Mouse (Mus musculus): ENCODE measurements around the gene Foxn3. TPM values are rescaled to one million over a fixed set of nuclear protein-coding genes. Genes with fewer than 3 reads are reported as not detected.

Gene Foxn3
- polyA plus RNA-seq, 1 experiment from 2014 or later, result 66.4 TPM

- H3K27ac ChIP-seq (ENCODE audit: low read length), result no peak overlapping the region
- no peaks in the 10 kb centered on the region for H3K27me3 ChIP-seq (ENCODE audit: control insufficient read depth, insufficient read depth, low read depth, low read length)
- no peaks in the 10 kb centered on the region for H3K36me3 ChIP-seq (ENCODE audit: control insufficient read depth, insufficient read depth, low read length)
- no peak overlapping the region for H3K9ac ChIP-seq (ENCODE audit: low read depth, low read length)
- 78% methylated on average over 3 of the region's 3 CpGs for WGBS
- H3K4me3 ChIP-seq (ENCODE audit: low read depth, low read length), result no peak overlapping the region
- no peak overlapping the region for H3K4me2 ChIP-seq (ENCODE audit: low read length)
- no peaks in the 10 kb centered on the region for H3K9me3 ChIP-seq (replicated peaks; ENCODE audit: control insufficient read depth, low read length, poor library complexity, severe bottlenecking)
- ATAC-seq, result no peak
- H3K4me1 ChIP-seq (ENCODE audit: control insufficient read depth, insufficient read depth, low read length), result no peaks in the 10 kb centered on the region
These were observed 123.4 kb downstream of the Foxn3 start for GRCm38 (mm10) chr12:99440022-99440421.

DNA sequence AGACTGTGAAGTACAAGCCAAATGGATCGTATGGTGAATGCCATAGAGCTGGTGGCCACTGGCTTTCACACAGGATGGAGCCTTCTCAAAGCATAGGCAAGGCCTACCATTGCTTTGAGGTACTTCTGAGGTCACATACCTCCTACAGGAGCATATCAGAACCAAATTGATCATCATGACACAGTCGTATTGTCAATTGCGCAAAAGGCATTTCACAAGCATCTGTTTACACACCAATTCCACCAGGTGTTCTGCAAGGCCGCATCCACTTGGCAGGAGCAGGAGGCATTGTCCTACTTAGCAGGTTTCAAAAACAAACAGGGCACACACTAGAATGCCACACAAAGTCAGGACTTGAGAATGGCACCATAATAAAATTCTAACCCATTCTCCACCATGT is 128.2 kb downstream of the Foxn3 start:
- Histone ChIP-seq H3K4me1 (ENCODE audit: control insufficient read depth, insufficient read depth, low read length) (no peaks in the 10 kb centered on the region), H3K27me3 (ENCODE audit: control insufficient read depth, insufficient read depth, low read depth, low read length) (no peaks in the 10 kb centered on the region), H3K27ac (ENCODE audit: low read length) (no peak overlapping the region), H3K4me3 (ENCODE audit: low read depth, low read length) (no peak overlapping the region), H3K9me3 (replicated peaks; ENCODE audit: control insufficient read depth, low read length, poor library complexity, severe bottlenecking) (no peaks in the 10 kb centered on the region), H3K4me2 (ENCODE audit: low read length) (no peak overlapping the region), H3K9ac (ENCODE audit: low read depth, low read length) (no peak overlapping the region), H3K36me3 (ENCODE audit: control insufficient read depth, insufficient read depth, low read length) (no peaks in the 10 kb centered on the region)
- no peak for ATAC-seq
- WGBS, result 98% methylated on average over 4 of the region's 4 CpGs

DNA sequence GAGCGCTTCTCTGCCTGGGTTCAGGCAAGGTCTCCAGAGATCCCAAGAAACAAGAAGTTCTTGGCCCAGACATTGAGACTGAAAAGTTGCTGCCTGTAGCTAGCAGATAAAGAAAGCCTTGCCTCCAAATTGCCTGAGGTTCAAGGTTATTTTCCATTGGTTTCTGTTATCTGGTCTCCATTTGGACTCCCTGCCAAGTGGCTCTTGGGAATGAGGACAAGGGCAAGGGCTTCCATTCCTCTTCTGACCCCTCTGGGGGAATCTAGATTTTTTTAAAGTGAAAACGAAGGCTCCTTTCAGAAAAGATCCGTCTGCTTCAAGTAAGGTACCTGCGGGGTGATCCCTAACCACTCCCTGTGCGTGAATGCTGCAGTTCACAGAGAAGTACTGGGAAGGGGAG is 130.0 kb downstream of the Foxn3 start:
- Histone ChIP-seq H3K9ac (ENCODE audit: low read depth, low read length) (no peak overlapping the region), H3K4me2 (ENCODE audit: low read length) (no peak overlapping the region), H3K27me3 (ENCODE audit: control insufficient read depth, insufficient read depth, low read depth, low read length) (no peaks in the 10 kb centered on the region), H3K27ac (ENCODE audit: low read length) (no peak overlapping the region), H3K4me3 (ENCODE audit: low read depth, low read length) (no peak overlapping the region), H3K4me1 (ENCODE audit: control insufficient read depth, insufficient read depth, low read length) (no peaks in the 10 kb centered on the region), H3K9me3 (replicated peaks; ENCODE audit: control insufficient read depth, low read length, poor library complexity, severe bottlenecking) (no peaks in the 10 kb centered on the region), H3K36me3 (ENCODE audit: control insufficient read depth, insufficient read depth, low read length) (no peaks in the 10 kb centered on the region)
- no peak for ATAC-seq
- WGBS, result 87% methylated on average over 5 of the region's 5 CpGs

GRCm38 (mm10) chr12:99431541-99431940 is 131.8 kb downstream of the Foxn3 start:
- 84% methylated on average over 6 of the region's 6 CpGs for WGBS

DNA sequence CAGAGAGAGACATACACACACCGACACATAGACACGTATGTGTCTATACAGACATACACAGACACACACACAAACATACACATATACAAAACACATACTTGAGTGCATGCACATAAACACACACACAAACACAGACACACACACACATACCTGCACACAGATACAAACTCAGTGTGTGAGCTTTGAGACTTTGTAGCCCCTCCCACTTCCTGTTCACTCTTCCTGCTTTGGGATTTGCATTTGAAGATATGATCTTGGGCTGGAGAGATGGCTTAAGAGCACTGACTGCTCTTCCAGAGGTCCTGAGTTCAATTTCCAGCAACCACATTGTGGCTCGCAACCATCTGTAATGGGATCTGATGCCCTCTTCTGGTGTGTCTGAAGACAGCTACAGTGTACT is 132.4 kb downstream of the Foxn3 start:
- Histone ChIP-seq H3K9me3 (replicated peaks; ENCODE audit: control insufficient read depth, low read length, poor library complexity, severe bottlenecking) (no peaks in the 10 kb centered on the region), H3K4me1 (ENCODE audit: control insufficient read depth, insufficient read depth, low read length) (no peaks in the 10 kb centered on the region), H3K4me2 (ENCODE audit: low read length) (no peak overlapping the region), H3K36me3 (ENCODE audit: control insufficient read depth, insufficient read depth, low read length) (no peaks in the 10 kb centered on the region), H3K9ac (ENCODE audit: low read depth, low read length) (no peak overlapping the region), H3K27ac (ENCODE audit: low read length) (no peak overlapping the region), H3K27me3 (ENCODE audit: control insufficient read depth, insufficient read depth, low read depth, low read length) (no peaks in the 10 kb centered on the region), H3K4me3 (ENCODE audit: low read depth, low read length) (no peak overlapping the region)
- 98% methylated on average over 3 of the region's 3 CpGs for WGBS
- ATAC-seq, result no peak

More at GRCm38 (mm10) chr12:99431541-99431940, 131.8 kb downstream of the Foxn3 start:
- Histone ChIP-seq H3K27ac (ENCODE audit: low read length) (no peak overlapping the region), H3K4me2 (ENCODE audit: low read length) (no peak overlapping the region), H3K4me1 (ENCODE audit: control insufficient read depth, insufficient read depth, low read length) (no peaks in the 10 kb centered on the region), H3K4me3 (ENCODE audit: low read depth, low read length) (no peak overlapping the region), H3K9ac (ENCODE audit: low read depth, low read length) (no peak overlapping the region), H3K36me3 (ENCODE audit: control insufficient read depth, insufficient read depth, low read length) (no peaks in the 10 kb centered on the region), H3K9me3 (replicated peaks; ENCODE audit: control insufficient read depth, low read length, poor library complexity, severe bottlenecking) (no peaks in the 10 kb centered on the region), H3K27me3 (ENCODE audit: control insufficient read depth, insufficient read depth, low read depth, low read length) (no peaks in the 10 kb centered on the region)
- ATAC-seq, result no peak

DNA sequence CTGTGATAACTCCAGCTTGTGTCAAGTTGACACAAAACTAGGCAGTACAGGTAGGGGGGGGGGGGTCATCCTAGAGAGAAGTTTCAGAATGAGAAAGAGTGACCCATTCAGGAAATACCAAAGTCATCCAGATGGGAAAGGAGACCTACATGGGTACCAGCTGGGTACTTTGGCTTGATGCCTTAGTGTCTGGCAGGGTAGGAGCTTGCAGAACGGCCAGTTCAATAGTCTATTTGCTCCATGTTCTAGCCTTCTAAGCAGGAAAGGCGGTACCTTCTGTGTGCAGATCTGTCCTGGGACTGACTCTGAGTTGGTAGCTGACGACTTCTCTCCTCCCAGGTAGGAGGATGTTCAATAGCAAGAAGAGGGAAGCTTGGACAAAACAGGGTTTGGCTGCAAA is 134.3 kb downstream of the Foxn3 start:
- H3K27ac ChIP-seq (ENCODE audit: low read length), result no peak overlapping the region
- H3K9ac ChIP-seq (ENCODE audit: low read depth, low read length), result no peak overlapping the region
- H3K36me3 ChIP-seq (ENCODE audit: control insufficient read depth, insufficient read depth, low read length), result no peaks in the 10 kb centered on the region
- no peak overlapping the region for H3K4me3 ChIP-seq (ENCODE audit: low read depth, low read length)
- H3K27me3 ChIP-seq (ENCODE audit: control insufficient read depth, insufficient read depth, low read depth, low read length), result no peaks in the 10 kb centered on the region
- no peaks in the 10 kb centered on the region for H3K4me1 ChIP-seq (ENCODE audit: control insufficient read depth, insufficient read depth, low read length)
- ATAC-seq, result no peak
- H3K9me3 ChIP-seq (replicated peaks; ENCODE audit: control insufficient read depth, low read length, poor library complexity, severe bottlenecking), result no peaks in the 10 kb centered on the region
- H3K4me2 ChIP-seq (ENCODE audit: low read length), result no peak overlapping the region
- 87% methylated on average over 3 of the region's 3 CpGs for WGBS

DNA sequence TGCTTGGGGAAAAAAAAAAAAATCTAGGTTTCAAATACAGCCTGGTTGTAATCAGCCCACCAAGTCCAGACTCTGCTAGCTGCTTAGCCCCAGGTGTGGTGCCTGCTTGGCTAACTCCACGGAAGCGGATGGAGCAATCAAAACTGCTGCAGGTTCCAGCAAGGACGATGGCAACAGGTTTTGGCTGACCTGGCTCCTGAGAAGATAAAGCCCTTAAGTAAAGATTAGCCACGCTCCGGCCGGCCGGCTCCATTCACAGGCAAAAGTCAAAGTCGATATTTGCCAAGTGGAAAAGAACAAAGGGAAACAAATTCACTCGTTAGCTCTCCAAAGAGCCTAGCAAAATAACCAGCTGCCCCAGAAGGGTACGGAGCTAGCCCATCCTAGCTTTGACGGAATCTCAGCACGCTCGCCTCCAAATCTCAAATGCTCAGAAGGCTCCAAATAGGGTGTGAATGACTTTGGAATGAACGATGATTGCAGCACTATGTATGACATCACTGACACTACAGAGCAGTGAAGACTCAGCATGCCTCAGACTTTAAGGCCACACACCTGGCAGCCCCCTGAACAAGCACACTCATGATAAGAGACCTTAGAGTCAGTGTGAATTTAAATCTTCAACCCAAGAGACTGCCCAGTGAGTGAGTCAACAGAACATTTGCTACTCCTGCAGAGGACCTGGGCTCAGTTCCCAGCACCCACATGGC is 137.0 kb downstream of the Foxn3 start:
- Histone ChIP-seq H3K27ac (ENCODE audit: low read length) (no peak overlapping the region), H3K4me1 (ENCODE audit: control insufficient read depth, insufficient read depth, low read length) (no peaks in the 10 kb centered on the region), H3K9me3 (replicated peaks; ENCODE audit: control insufficient read depth, low read length, poor library complexity, severe bottlenecking) (no peaks in the 10 kb centered on the region), H3K4me2 (ENCODE audit: low read length) (no peak overlapping the region), H3K36me3 (ENCODE audit: control insufficient read depth, insufficient read depth, low read length) (no peaks in the 10 kb centered on the region), H3K9ac (ENCODE audit: low read depth, low read length) (no peak overlapping the region), H3K27me3 (ENCODE audit: control insufficient read depth, insufficient read depth, low read depth, low read length) (no peaks in the 10 kb centered on the region), H3K4me3 (ENCODE audit: low read depth, low read length) (no peak overlapping the region)
- 51% methylated on average over 14 of the region's 14 CpGs for WGBS
- ATAC-seq, result no peak

GRCm38 (mm10) chr12:99419396-99419760 is 144.0 kb downstream of the Foxn3 start:
- Histone ChIP-seq H3K36me3 (ENCODE audit: control insufficient read depth, insufficient read depth, low read length) (no peaks in the 10 kb centered on the region), H3K4me1 (ENCODE audit: control insufficient read depth, insufficient read depth, low read length) (no peaks in the 10 kb centered on the region), H3K4me3 (ENCODE audit: low read depth, low read length) (no peak overlapping the region), H3K9me3 (replicated peaks; ENCODE audit: control insufficient read depth, low read length, poor library complexity, severe bottlenecking) (no peaks in the 10 kb centered on the region), H3K9ac (ENCODE audit: low read depth, low read length) (no peak overlapping the region), H3K27me3 (ENCODE audit: control insufficient read depth, insufficient read depth, low read depth, low read length) (no peaks in the 10 kb centered on the region), H3K4me2 (ENCODE audit: low read length) (no peak overlapping the region), H3K27ac (ENCODE audit: low read length) (no peak overlapping the region)
- WGBS, result 85% methylated on average over 2 of the region's 2 CpGs
- no peak for ATAC-seq

GRCm38 (mm10) chr12:99418476-99419395 is 144.6 kb downstream of the Foxn3 start:
- Histone ChIP-seq H3K4me2 (ENCODE audit: low read length) (no peak overlapping the region), H3K4me3 (ENCODE audit: low read depth, low read length) (no peak overlapping the region), H3K27me3 (ENCODE audit: control insufficient read depth, insufficient read depth, low read depth, low read length) (no peaks in the 10 kb centered on the region), H3K36me3 (ENCODE audit: control insufficient read depth, insufficient read depth, low read length) (no peaks in the 10 kb centered on the region), H3K9ac (ENCODE audit: low read depth, low read length) (no peak overlapping the region), H3K27ac (ENCODE audit: low read length) (no peak overlapping the region), H3K4me1 (ENCODE audit: control insufficient read depth, insufficient read depth, low read length) (no peaks in the 10 kb centered on the region), H3K9me3 (replicated peaks; ENCODE audit: control insufficient read depth, low read length, poor library complexity, severe bottlenecking) (no peaks in the 10 kb centered on the region)
- WGBS, result 76% methylated on average over 7 of the region's 7 CpGs
- ATAC-seq, result no peak

All from midbrain, embryonic 16.5 days (tissue).